Mouse (Mus musculus) CH12.LX (cell line): ENCODE results near the gene Sec1.

Source experiments
- CTCF ChIP-seq, 2 experiments: IDR thresholded peaks in 1 of 2; conservative IDR thresholded peaks in 1 of 2; 2 replicates each; pipeline ENCODE4 v1.5.1; 2011 to 2012; ENCODE audit warnings: low read depth in 2 of 2, low read length in 2 of 2, improper control_type of control experiment in 1 of 2, inconsistent platforms in 1 of 2, mild to moderate bottlenecking in 1 of 2, moderate library complexity in 1 of 2
- EP300 ChIP-seq: IDR thresholded peaks from 2 replicates; pipeline ENCODE4 v1.6.1; 2011; ENCODE audit warnings: low read length, improper control_type of control experiment
- MAFK ChIP-seq: IDR thresholded peaks from 2 replicates; pipeline ENCODE4 v1.6.1; 2011; ENCODE audit warnings: low read length, improper control_type of control experiment; ENCODE audit not compliant: insufficient replicate concordance
- MAX ChIP-seq: IDR thresholded peaks from 2 replicates; pipeline ENCODE4 v1.6.1; 2011; ENCODE audit warnings: low read length, improper control_type of control experiment
- MAZ ChIP-seq: IDR thresholded peaks from 2 replicates; pipeline ENCODE4 v1.6.1; 2012; ENCODE audit warnings: low read depth, mild to moderate bottlenecking, inconsistent platforms, low read length, improper control_type of control experiment, moderate library complexity
- POLR2A ChIP-seq: IDR thresholded peaks from 2 replicates; pipeline ENCODE4 v1.6.1; 2011; ENCODE audit warnings: low read depth, mild to moderate bottlenecking, improper control_type of control experiment, low read length
- SIN3A ChIP-seq: IDR thresholded peaks from 2 replicates; pipeline ENCODE4 v1.6.1; 2012; ENCODE audit warnings: low read length, improper control_type of control experiment, inconsistent platforms
- USF1 ChIP-seq: IDR thresholded peaks from 2 replicates; pipeline ENCODE4 v1.6.1; 2014; ENCODE audit warnings: low read depth, mild to moderate bottlenecking, inconsistent platforms, low read length, improper control_type of control experiment
- USF2 ChIP-seq: conservative IDR thresholded peaks from 2 replicates; pipeline ENCODE4 v1.6.1; 2011; ENCODE audit warnings: low read depth, low read length, improper control_type of control experiment
- ZC3H11A ChIP-seq: IDR thresholded peaks from 2 replicates; pipeline ENCODE4 v1.6.1; 2012; ENCODE audit warnings: low read depth, mild to moderate bottlenecking, inconsistent platforms, low read length, improper control_type of control experiment

- TF ChIP-seq MAZ (no peak), EP300 (no peak), USF2 (no peak), SIN3A (no peak), MAFK (no peak), CTCF (conservative IDR thresholded peaks at IDR 0.05 in 1 of 2, IDR thresholded peaks at IDR 0.05 in 1 of 2; ENCODE audit: low read depth in 2 of 2, low read length in 2 of 2) (no peak), POLR2A (no peak), ZC3H11A (no peak), USF1 (no peak), MAX (no peak)
Measured at GRCm38 (mm10) chr7:45703521-45704033, 9.4 kb upstream of the Sec1 start.
